Mouse (Mus musculus) adrenal gland, adult 18-20 months (tissue): ENCODE data around the gene Efr3b. TPM values are rescaled to one million over a fixed set of nuclear protein-coding genes. Genes with fewer than 3 reads are reported as not detected.

Source experiments
- DNase-seq, 2 experiments: peaks; one replicate each; pipeline ENCODE4 v3.0.0; 2021 to 2022; ENCODE audit warnings: low spot score in 2 of 2
- total RNA-seq, 2 experiments: library from RNA; stranded (reverse); gene quantifications; 1 replicate in 1 of 2; 2 replicates in 1 of 2; pipeline ENCODE4 v1.2.3; 2021

Efr3b gene
- total RNA-seq, 2 experiments from 2014 or later: 2.7 to 7.0 TPM

DNA sequence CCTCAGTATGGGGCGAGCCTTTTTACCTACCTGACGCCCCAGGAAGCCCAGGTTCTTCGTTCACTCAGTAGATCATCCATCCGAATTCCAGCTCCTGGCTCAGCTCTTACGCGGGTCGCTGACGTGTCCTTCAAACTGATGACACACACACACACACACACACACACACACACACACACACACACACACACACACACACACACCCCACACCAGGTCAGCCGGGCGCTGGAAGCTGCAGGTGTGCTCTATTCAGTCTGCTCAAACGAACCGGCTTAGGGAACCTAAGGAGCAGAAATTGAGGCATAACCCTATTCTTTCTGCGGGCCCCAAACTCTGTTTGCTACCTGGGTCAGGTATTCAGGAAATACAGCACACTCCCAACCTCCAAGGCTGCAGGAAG is 331 bp upstream of the Efr3b start:
- no peak for DNase-seq

DNA sequence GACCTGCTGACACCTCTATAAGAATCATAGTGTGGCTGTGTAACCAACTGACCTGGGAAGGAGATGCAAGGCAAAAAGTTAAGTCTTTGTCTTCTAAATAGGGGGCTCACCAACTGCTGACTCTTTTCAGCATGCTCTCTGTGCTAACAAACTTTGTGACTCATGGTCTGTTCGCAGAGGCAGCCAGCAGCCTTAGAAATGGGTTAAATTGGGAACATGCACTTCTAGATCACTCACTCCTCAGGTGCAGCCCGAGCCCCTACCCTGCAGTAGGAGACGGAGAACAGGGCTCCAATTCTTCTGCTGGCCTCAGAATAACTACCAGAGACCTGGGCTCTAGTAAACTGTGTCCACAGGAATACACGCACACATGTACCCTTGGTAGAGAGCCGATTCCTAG is 1.2 kb downstream of the Efr3b start:
- DNase-seq: no peak

DNA sequence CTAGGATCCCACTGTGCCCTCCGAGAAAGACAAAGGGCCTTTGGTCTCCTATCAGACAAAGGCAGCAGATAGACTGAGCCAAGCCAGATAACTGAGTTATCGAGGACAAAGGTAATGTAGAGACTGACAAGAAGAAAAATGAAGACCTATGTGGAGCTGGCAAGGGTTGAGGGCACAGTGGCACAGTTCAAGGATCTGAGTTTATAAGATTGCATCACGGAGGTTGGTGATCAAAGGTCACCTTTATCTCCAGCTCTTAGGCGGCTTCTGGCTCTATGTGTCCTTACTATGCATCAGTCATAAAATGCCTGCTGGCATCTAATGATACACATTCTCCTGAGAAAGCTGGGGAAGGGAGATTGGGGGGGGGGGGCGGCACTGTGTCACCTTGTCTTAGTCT is 2.6 kb downstream of the Efr3b start:
- DNase-seq: no peak

DNA sequence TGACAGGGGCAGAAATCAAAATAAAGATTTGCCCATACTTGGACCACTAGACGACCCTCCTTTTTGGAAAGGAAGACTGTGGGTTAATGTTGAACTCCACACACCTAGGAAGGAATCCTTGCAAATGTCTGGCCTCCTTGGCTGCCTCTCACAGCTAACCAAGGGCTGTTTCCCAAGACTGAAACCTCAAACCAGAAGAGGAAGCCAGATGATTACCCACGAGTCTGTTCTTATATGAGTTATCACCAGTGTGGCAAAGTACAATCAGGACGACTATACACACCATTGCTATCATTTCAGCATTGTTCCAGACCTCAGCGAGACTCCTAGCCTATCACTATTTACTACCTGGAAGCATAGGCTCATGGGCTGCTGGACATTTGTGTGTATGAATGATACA is 9.7 kb downstream of the Efr3b start:
- no peak for DNase-seq

DNA sequence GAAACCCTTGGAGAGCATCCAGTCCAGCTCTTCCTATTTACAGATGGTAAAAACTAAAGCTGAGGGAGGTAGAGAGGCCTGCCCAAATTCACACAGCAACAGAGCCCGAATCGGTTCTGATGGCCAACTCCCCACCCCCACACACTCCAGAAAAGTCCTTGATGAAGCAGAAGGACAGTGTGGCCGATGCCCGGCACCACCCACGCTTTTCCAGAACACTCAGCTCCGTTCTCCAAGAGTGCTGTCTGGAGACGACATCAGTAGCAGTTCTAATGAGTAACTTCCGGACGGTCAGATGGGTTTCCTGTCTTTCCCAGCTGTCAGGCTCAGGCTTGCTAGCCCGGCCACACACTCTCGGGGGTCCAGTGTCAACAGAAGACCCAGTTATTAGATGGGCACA is 10.2 kb downstream of the Efr3b start:
- no peak for DNase-seq

DNA sequence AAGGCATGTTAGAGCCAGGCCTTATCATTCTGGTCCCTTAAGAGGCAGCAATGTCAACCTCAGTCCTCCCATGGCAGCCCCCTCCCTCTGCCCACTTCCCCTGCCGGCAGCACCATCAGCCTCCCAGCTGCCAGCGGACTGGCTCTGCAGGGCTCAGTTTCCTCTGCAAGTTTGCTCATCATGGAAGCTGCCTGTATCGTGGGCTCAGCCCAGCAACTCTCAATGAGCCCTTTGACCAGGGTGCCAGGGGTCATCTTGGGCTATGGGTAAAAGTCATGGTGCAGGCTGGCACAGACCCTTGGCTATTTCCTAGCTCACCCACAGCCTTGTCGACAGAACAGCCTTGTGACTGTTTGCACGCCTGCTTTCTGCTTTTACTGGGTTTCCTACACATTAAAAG is 14.4 kb downstream of the Efr3b start:
- DNase-seq: no peak

DNA sequence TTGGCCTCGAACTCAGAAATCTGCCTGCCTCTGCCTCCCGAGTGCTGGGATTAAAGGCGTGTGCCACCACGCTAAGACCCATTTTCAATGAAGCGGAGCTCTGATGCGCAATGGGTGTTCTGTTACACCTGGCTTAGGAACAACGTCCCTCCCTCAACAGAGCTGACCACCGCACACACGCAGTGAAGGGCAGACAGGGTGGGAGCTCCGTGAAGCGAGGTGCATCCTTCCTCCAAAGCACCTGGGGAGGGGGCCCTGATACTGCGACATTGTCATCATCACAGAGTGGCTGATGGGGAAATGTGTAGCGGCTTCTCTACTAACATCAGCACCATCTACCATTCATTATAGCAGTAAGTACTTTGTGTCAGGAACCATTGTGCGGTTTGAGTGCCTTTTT is 15.2 kb downstream of the Efr3b start:
- DNase-seq: no peak

DNA sequence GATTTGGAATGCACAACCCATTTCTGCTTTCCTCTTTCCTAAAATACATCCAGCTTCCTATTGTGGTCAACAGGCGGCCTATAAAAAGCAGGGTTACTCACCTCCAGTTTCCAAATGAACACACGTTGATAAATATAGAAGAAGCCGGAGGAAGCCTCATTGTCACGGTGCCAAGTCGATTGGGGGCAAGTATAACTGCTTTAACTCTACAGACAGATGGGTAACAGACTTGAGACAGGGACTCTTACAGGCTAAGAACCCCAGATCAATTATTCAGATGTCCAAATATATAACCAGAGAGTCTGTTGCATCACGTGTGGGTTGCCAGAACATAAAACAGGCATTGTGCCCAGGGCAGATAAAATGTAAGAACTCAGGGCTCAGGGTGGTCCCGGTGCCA is 15.9 kb downstream of the Efr3b start:
- DNase-seq: no peak

DNA sequence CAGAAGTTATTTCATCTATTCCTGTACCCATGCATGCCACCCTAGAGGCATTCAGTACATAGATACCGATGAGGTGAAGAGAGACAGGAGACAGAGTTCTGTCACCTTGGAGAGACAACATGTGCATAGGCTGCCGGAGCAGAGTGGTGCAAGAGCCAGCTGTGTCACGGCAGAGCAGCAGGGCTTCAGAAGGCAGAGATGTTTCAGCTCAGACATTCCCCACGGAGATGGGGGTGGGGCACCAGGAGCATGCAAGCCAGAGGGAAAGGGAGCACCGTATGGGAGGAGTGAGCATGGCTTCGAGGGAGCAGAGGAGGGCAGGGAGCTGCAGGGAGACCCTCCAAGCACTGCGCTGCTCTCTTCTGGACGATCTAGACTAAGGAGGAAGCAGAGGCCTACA is 18.2 kb downstream of the Efr3b start:
- DNase-seq: peak in 1 of 2 experiments; percentile 17

DNA sequence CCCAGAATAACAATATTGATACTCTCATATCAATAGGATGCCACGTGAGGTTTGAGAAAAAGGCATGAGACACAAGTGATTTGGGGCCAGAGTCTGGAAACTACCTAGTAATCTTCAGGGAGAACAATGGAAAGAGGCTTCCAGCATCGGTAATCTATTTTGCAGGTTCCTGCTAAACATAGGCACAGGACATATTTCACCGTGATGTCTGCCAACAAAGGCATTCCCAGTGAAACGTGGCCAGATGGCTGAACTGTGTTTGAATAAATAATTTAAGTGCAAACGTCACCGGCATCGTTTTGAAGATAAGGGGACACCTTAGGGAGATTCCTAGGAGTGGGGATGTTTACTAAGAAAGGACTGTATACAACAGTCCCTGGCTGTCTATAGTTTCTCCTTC is 22.4 kb downstream of the Efr3b start:
- DNase-seq: no peak

DNA sequence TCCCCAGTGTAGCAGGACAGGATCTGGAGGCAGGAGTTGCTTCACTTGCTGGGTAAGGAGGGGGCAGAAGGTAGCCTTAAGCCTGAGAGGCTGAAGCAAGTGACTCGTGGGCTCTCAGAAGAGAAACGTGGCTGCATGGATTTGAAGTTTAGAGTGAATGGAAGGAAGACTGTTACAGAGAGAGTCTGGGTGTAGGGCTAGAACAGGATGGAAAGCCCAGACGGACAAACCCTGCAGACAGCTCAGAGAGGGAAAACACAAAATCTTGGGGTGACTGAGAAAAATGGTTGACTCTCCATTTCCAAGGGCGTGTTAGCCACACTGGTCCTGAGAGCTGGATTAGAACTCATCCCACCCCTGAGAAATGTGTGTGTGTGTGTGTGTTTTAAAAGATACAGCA is 23.0 kb downstream of the Efr3b start:
- no peak for DNase-seq

DNA sequence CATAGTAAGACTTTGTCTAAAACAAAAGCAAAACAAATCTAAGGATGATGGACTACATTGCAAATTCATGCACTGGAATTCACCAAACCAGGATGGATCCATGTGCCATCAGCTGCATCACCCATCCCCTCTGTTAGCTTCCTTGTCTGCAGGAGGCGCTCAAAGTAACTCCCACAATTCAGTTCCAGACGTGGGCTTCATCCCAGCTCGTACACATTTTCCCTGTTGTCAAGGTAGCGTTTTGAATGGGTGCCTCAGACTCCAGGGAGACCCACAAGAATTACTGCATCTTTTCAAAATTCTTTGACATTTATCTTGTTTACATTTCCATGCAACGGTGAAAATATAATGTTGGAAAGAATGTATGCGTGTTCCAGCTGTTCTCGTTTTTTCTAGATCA is 23.5 kb downstream of the Efr3b start:
- peak in 1 of 2 experiments; percentile 7 for DNase-seq

DNA sequence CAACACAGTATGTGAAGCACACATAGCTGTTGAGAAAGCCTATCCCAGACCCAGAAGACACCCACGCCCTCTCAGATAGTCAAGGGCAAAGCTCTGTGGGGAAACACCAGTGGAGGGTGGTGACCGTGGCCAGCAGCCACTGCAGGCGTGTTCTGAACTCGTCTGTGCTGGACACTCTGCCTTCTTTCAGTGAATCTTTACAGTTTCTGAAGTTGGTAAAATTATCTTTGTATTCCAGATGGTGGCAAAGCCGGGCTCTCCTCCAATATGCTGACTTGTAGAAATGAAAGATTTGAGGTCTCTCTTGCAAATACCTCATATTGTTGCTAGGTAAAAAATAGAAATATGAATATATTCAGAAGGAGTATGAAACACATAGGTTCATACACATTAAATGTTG is 27.0 kb downstream of the Efr3b start:
- no peak for DNase-seq

DNA sequence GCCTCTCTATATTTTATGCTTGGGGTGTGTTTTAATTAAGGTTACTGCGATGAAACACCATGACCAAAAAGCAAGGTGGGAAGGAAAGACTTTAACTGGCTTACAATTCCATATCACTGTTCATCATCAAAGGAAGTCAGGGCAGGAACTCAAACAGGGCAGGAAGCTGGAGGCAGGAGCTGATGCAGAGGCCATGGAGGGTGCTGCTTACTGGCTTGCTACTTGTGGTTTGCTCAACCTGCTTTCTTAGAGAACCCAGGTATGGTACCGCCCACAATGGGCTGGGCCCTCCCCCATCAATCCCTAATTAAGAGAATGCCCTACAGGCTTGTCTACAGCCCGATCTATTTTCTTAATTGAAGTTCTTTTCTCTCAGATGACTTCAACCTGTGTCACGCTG is 27.4 kb downstream of the Efr3b start:
- no peak for DNase-seq

DNA sequence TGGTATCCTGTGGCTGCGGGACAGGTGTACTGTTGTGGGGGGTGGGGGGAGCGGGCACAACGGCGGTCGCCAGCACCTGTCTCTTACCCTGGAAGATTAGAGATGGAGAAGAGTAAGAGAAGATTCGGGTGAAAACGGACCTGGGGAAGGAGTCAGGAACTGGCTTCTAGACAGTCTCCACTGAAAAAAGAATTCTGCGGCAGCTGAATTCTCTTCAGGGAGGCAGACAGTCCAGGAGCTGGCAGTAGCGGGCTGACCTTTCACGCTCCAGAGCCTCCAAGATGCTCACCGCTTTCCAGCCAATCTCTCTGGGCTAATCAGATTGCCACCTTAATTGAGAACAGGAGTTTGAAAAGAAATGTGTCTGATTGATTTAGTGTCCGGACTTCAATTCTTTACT is 30.0 kb downstream of the Efr3b start:
- DNase-seq: no peak

DNA sequence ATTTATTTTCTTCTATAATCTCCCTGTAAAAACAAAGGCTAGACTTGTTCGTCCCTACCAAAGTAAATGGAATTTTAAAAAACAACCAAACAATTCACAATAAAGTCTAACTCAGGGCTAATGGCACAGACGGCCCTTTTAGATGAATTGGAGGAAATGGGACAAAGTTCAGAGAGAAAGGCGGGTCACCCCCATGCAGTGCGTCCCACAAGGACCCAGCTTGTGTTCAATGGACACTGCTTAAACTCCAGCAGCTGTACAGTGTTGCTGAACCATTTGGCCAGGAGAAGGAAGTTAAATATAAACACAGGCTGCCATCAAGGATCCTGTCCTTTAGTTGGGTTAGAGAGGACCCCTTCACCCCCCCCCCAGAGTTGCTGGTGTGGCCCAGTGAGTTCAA is 30.9 kb downstream of the Efr3b start:
- no peak for DNase-seq

DNA sequence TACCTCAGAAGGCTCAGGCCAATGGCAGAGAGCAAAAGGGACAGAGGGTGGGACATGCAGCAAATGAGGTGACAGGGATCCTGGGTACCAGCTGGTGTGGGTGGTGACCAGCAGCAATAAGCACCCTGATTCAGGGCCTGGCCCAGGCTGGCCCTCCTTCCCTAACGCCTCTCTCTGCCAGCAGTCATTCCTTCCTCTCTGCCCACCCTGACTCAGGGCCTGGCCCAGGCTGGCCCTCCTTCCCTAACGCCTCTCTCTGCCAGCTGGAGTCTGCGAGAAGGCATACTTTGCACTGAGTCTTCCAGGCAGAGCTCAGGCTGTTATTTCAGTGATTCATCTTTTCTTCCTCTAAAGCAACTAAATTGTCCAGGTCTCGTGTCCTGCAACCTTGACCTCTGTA is 31.5 kb downstream of the Efr3b start:
- peak in 1 of 2 experiments; percentile 20 for DNase-seq

DNA sequence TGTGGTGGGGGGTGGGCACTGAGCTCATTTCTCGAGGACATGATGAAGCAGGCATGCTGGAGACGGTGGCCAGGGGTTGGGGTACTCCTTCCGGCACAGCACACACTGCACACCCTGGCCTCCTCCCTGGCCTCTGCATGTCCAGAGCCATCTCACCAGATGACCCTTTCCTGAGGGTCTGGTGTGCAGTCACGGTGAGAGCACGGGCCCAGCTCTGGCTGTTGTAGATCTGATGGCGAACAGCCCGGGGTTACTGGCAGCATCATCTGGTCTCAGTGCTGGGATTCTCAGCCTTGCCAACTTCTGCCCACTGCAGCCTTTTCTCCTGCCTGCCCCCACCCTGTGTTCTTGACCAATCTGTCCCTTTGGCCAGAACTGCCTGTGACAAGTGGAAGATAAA is 32.6 kb downstream of the Efr3b start:
- DNase-seq: peak in 1 of 2 experiments; percentile 21

DNA sequence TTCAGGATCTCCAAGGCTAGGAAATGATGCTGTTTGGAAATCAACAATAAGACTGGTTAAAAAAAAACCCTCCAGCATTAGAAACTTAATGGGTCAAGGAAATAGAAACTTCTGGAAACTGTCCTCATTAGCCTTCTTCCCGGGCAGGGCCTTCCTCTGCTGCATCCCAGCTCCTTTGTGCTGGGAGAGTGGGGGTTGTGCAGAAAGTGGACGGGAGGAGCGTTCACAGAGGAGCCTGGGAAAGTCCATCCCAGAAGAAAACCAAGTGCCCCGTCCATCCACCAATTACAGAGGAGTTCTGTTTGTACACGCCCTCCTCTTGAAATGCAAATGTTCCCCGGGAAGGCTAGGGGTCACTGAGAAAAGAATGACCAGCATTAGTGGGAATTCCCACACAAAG is 34.1 kb downstream of the Efr3b start:
- peak in 1 of 2 experiments; percentile 22 for DNase-seq

DNA sequence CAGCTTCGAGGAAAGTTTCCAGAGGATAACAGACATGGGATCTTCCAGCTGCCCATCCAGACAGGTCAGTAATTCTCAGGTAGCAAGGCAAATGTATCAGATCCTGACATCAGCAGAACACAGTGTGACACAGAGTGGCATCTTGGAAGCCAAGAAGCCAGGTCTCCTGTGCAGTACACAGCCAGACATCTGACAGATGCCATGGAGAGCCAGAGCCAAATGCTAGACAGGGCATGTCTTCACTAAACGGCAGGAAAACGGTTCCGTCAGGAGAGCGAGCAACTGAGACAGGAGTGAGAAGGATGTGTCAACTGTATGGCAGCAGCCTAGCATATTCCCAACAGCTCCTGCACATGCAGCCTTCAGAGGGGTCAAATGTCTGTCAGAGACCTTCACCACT is 38.3 kb downstream of the Efr3b start:
- no peak for DNase-seq

DNA sequence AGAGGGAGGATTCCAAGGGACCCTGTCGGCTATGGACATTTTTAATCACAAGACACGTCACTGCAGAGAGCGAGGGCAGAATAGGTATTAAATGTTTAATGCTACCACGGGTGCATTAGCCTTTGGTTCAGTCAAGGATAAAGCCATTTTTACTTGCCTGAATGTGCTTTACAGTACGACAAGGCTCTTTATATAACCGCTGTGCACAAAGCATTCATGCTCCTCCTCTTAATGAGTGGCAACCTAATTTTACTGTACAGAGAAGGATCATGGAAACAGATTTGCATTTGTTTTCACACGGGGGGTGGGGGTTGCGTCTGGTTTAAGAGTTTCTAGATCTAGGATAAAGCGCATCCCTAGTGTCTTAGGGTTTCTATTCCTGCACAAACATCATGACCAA is 42.0 kb downstream of the Efr3b start:
- DNase-seq: no peak

DNA sequence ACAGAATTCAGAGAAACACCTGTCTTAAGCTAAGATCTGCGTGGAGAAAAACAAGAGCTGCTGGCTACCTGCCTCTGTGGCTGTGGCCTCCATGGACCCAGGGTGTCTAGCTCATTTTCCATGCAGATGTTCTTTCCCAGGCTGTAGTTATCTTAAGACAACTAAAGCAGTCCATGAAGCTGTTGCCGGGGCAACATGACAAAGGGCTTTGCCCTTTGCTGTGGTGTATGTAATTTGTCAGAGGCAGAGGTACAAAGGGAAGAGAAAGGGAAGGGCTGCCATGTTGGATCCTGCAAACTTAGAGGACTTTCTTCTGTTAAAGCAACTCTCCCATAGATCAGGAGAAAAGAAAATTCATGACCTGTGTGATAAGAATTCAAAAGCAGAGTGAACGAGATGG is 47.7 kb downstream of the Efr3b start:
- DNase-seq: no peak

DNA sequence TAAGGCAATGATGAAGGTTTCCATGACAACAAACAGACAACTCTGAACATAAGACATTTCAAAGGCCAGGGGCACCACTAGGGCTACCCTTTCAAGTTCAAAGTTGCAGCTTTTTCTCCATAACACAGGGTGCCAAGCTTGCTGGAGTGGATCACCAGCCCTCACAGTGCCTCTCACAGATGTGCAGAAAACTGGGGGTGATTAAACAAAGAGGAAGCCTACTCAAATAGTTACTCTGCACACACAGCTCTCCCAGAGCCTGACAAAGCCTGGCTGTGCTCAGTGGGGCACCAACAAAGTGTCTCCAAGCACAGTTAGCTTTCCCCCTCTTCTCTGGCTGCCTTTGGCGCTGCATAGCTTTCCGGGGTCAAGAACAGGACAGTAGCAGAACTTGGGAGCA is 48.8 kb downstream of the Efr3b start:
- DNase-seq: no peak

DNA sequence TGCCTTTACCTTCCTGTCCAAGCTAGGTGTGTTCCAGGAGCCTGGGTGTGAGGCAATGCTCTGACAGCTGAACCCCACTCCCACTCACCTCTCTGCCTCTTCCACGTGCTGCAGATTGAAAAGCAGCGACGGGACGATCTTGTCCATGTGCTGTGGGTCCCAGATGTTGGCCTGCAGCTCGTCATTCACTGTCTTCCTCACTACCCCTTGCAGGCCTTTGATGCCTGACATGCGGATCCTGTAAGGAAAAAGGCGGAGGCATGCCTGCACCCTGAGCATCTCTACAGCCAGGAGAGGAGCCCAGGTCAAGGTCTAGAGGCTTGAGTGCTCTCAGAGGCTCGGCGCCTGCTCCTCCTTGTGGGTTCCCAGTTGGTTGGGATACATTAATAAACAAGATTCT is 54.3 kb downstream of the Efr3b start:
- no peak for DNase-seq
